Mouse (Mus musculus): ENCODE measurements around the gene Vmn1r75.

Vmn1r75 gene

DNA sequence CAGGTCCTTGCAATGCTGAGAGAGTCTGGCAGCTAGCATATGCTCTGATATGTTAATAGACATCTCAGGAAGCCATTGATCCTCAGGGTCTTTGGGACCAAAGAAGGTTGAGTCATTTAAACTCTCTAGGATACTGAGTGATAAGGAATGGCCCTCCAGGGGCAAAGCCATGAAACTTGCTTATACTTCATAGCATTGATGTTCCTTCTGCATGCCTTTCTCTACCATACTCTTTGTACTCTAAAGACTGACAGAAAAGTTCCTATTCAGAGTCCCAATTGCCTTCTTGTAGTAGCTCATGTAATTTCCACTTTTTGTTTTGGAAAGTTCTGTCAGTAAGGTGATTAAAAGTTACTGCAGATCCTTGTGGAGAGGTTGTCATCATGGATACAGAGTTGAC is at the start of gene Vmn1r75:
Vmn1r75 (plus strand) TSS at position 301 of the 400 bp plus-strand sequence.
- DNase-seq (ENCODE audit: low read depth), result no peak

DNA sequence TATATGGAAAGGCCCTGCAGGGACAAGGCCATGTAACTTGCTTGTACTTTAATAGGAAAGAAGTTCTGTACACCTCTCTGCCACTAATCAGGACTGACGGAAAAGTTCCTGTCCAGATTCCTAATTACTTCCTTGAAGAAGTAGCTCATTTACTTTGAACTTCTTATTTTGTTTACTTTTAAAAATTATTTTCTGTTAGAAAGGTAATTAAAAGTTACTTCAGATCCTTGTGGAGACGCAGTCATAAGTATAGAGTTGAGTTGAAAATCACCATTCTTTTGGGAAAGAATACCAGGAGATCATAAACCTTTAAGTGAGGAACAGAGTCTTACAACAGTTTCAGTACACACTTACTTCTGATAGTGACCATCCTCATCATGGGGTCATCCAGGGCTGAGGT is 40.8 kb upstream of the Vmn1r75 start, which contains the start of gene Vmn1r74:
Vmn1r74 (plus strand) TSS at position 301 of the 400 bp plus-strand sequence.
- DNase-seq (ENCODE audit: low read depth), result no peak

Measured in c-Kit-positive CD71-negative TER-119-negative erythroid progenitor cells, embryonic 14.5 days (primary cell).